Mouse (Mus musculus) thymus, adult 2 months (tissue): Measurements from ENCODE around the gene Mum1l1. TPM values are rescaled to one million over a fixed set of nuclear protein-coding genes. Genes with fewer than 3 reads are reported as not detected.

Source experiments
- DNase-seq: peaks from one replicate; pipeline ENCODE4 v3.0.0; 2021
- H3K27ac ChIP-seq: fragments of 200-500 bp; 2 replicates; pipeline ENCODE4 v1.5.1; 2012; ENCODE audit warnings: low read length, control low read depth; ENCODE audit not compliant: control insufficient read depth, insufficient read depth
- H3K27me3 ChIP-seq: fragments of 200-500 bp; 2 replicates; pipeline ENCODE4 v1.6.1; 2012; ENCODE audit warnings: mild to moderate bottlenecking, low read length, moderate library complexity, mixed read lengths; ENCODE audit not compliant: control insufficient read depth, insufficient read depth
- H3K36me3 ChIP-seq: fragments of 200-500 bp; 2 replicates; pipeline ENCODE4 v1.6.1; 2012; ENCODE audit warnings: mild to moderate bottlenecking, low read length, moderate library complexity; ENCODE audit not compliant: control insufficient read depth, insufficient read depth
- H3K4me1 ChIP-seq: fragments of 200-500 bp; replicated peaks from 2 replicates; pipeline ENCODE4 v1.6.1; 2012; ENCODE audit warnings: low read length; ENCODE audit not compliant: control insufficient read depth, insufficient read depth
- H3K4me3 ChIP-seq: fragments of 200-500 bp; 2 replicates; pipeline ENCODE4 v1.5.1; 2012; ENCODE audit warnings: mild to moderate bottlenecking, low read length, control low read depth, moderate library complexity; ENCODE audit not compliant: control insufficient read depth, insufficient read depth
- CTCF ChIP-seq: fragments of 200-500 bp; IDR thresholded peaks from 2 replicates; pipeline ENCODE4 v1.5.1; 2012; ENCODE audit warnings: mild to moderate bottlenecking, control low read depth, low read length, moderate library complexity, borderline replicate concordance; ENCODE audit not compliant: control insufficient read depth, poor library complexity, insufficient read depth; ENCODE audit errors: extremely low read depth
- POLR2A ChIP-seq: fragments of 200-500 bp; IDR thresholded peaks from 2 replicates; pipeline ENCODE4 v1.6.1; 2012; ENCODE audit warnings: mild to moderate bottlenecking, low read length, control low read depth, moderate library complexity; ENCODE audit not compliant: control insufficient read depth, poor library complexity, insufficient read depth; ENCODE audit errors: extremely low read depth
- WGBS: fragments of 180-500 bp; shearing (Covaris S2); methylation state at CpG from one replicate; pipeline ENCODE4 v1.1.7; 2018; 5-methylcytosine and 5-hydroxymethylcytosine counted together
- polyA plus RNA-seq: library from polyadenylated mRNA; depleted of rRNA; stranded (reverse); fragments of >200 nt; gene quantifications from 2 replicates; pipeline ENCODE4 v1.2.3, GENCODE M21; 2012; rRNA removed

Mum1l1 gene
- polyA plus RNA-seq, 1 experiment, result 0.07 TPM

DNA sequence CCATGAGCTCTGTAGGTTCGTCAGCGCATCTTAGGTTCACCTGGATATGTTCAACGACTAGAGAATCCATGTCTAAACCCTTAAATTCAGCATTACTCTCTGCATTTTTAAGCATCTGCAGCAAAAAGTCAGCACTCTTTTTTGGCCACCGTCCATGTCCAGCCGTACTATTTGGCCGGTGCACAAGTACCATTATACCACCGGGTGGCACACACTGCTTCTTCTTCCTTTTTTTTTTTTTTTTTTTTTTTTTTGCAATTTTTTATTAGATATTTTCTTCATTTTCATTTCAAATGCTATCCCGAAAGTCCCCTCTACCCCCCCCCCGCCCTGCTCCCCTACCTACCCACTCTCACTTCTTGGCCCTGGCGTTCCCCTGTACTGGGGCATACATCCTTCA, 47.2 kb downstream of the Mum1l1 start:
- H3K27ac ChIP-seq, result no peak overlapping the region
- no peak overlapping the region for H3K4me3 ChIP-seq
- H3K4me1 ChIP-seq, result no peaks in the 10 kb centered on the region
- no peaks in the 10 kb centered on the region for H3K27me3 ChIP-seq
- TF ChIP-seq POLR2A (no peak), CTCF (no peak)
- H3K36me3 ChIP-seq, result no peaks in the 10 kb centered on the region
- 95% methylated on average over 9 of the region's 10 CpGs for WGBS
- DNase-seq, result no peak

DNA sequence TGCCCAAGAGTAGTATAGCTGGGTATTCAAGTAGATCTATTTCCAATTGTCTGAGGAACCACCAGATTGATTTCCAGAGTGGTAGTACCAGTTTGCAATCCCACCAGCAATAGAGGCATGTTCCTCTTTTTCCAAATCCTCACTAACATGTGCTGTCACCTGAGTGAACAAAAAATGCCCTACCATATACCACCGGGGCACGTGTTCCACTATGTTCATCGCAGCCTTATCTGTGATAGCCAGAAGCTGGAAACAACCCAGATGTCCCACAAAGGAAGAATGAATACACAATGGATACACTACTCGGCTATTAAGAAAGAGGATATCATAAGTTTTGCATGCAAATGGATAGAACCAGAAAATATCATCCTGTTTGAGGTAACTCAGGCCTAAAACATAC, 72.1 kb downstream of the Mum1l1 start:
- H3K36me3 ChIP-seq, result no peaks in the 10 kb centered on the region
- no peak for TF ChIP-seq POLR2A
- TF ChIP-seq CTCF, result no peak
- no peak overlapping the region for H3K27ac ChIP-seq
- WGBS, result 97% methylated on average over 4 of the region's 4 CpGs
- no peaks in the 10 kb centered on the region for H3K27me3 ChIP-seq
- H3K4me3 ChIP-seq, result no peak overlapping the region
- no peak for DNase-seq
- H3K4me1 ChIP-seq, result no peaks in the 10 kb centered on the region

Other genes starting within 250 kb of the Mum1l1 start
- gene Serpina7, start 124.8 kb upstream of the Mum1l1 start, polyA plus RNA-seq, result 0.94 and 1.3 TPM in 2 replicates
- gene 4930513O06Rik, start 123.8 kb upstream of the Mum1l1 start, polyA plus RNA-seq, result not detected in 2 replicates
- gene 4933428M09Rik, start 30.8 kb upstream of the Mum1l1 start, polyA plus RNA-seq, result not detected in 2 replicates
- gene Trap1a, start 123.6 kb downstream of the Mum1l1 start, polyA plus RNA-seq, result not detected in 2 replicates